Mouse (Mus musculus): ENCODE measurements around the gene Gm10192. TPM values are rescaled to one million over a fixed set of nuclear protein-coding genes. Genes with fewer than 3 reads are reported as not detected.
"Not testable (repeated sequence)": the region's sequence is repeated elsewhere in the genome, so short reads cannot be mapped to it uniquely, and the experiment has no call there.

The Gm10192 gene
- total RNA-seq (2021) = not detected

DNA sequence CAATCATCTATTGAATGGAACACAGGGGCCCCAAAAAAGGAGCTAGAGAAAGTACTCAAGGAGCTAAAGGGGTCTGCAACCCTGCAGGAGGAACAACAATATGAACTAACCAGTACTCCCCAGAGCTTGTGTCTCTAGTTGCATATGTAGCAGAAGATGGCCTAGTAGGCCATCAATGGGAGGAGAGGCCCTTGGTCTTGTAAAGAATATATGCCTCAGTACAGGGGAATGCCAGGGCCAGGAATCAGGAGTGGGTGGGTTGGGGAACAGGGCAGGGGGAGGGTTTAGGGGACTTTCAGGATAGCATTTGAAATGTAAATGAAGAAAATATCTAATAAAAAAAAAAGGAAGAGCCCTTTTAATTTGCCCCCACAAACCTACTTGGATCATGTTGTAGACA lies at the start of gene Gm10192:
Gene Gm10192, minus strand, starts transcription at position 101 of the 400 bp plus-strand sequence.
- intact Hi-C loops (cut with DNase I) = not testable (repeated sequence)

DNA sequence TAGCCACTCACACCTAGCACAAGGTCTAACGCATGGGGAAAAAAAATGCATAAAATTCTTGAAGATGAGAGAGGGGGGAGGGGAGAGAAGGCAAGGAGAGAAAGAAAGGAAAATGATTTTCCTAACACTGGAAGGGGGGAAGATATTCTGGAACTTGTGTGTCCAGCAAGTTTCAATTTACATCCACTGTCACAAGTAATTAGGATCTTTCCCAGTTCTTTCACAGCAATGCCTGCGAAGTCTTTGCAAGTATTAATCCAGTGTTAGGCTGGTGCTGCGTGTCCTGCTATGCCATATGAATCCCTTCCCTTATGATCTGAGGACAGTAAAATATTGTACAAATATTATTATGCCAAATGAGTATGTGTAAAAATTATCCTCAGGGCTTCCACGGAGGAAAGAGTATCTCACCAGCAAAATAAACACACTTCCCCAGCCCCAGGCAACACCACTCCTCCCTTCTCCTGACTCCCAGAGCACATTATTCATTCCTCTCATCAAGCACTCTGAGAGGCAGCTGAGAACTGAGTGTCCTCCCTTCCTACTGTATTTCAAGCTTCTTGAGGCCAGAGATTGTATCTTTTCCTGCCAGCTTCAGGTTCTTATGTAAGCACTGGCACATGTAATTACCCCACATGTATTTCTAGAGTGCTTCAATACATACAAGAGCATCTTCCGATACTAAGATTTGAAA lies 47.6 kb upstream of the Gm10192 start:
- intact Hi-C loops (cut with DNase I) = no loop called here
- DNase-seq = no peak

More for the DNA sequence above, at the start of gene Gm10192:
- not testable (repeated sequence) for DNase-seq

DNA sequence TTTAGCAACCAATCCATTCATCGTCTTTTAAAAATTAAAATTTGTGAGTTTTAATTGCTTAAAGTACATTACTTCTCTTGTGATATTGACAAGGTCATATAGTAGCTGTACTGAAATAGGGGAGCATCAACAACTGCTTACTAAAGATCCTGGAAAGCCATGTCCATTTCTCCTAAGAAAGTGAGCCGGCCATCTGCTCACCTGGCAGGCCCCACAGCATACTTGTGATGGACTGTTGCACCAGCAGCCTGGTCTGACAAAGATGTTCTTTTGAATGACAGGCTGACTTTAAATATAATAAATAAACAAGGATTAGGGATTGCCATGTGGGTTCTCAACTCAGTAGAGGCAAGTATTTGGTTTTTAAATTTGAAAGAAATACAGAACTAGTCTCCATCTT lies 36.7 kb upstream of the Gm10192 start:
- intact Hi-C loops (cut with DNase I) = no loop called here
- DNase-seq = no peak

DNA sequence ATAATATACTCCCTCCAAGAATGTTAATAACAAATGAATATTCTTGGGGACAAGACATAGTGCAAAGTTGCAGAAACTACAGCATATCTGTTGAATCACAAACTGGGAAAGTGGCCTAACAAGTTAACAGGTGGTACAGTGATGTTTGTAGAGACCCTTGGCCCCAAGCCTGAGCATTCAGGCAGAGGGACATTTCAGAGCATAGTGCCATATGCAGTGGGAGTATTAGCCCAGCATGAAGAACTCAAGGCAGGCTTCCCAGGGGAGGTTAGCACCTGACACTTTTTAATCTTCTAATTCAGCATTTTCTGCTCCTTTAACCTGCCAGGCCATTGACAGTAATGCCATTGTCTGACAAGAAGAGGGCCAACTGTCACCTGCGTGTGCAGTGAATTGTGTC lies 34.9 kb upstream of the Gm10192 start:
- intact Hi-C loops (cut with DNase I) = no loop called here

DNA sequence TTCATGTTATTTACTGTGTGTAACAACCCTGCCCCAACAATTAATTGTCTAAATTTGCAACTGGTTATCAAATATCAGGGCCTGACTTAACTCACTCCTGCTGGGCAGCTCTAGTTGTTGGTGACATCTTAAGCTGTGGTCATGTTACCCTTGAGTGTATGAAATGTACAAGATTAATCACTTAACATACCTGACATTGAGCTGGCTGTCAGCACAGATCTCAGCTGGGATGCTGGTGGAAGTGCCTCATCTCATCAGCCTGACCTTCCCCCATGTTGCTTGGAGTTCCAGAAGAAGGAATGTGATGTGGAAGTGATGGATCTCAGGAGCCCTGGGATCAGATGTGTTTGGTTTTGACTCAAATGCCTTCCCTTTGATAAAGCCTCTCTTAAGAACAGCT lies 29.5 kb upstream of the Gm10192 start:
- intact Hi-C loops (cut with DNase I) = no loop called here
- no peak for DNase-seq

More for the DNA sequence above, 34.9 kb upstream of the Gm10192 start:
- DNase-seq = peak; percentile 78

DNA sequence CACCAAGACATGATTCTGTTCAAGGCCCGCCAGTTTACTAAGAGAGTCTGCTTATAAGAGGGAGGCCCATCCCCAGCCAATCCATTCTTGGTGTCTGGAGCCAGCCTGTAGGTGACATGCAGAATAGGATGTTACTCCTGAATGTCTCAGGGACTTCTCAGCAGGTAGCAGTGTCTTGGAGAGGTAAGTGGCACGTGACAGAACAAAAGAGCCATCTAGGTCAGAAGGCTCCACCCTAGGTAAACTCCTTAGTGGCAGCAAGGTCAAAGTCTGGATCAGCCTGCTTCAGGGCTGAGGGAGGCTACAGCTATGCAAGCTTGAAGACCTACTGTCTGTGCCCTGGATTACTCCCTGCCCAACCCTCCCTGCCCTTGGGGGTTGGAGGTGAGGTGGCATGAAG lies 20.0 kb upstream of the Gm10192 start:
- intact Hi-C loops (cut with DNase I); DNase-seq: not testable (repeated sequence)

DNA sequence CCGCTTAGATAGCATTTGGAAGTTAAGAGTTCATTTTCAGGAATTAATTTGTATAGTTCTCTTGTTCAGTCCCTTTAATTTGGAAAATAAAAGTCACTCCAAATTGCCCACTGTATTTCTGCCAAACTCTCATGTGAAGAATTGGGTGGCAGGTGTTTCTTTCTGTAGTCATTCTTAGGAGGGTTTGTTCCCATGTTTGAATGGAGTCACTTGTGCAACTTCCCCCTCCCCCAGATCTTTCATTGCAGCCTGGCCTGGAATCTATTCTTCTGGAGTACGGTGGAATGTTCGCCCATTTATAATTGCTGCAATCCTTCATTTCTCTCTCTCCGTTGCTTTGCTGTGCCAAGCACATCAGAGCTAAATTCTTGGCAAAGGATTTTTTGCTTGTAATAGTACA lies 10.2 kb upstream of the Gm10192 start:
- peak; percentile 3 for DNase-seq
- intact Hi-C loops (cut with DNase I) = no loop called here

DNA sequence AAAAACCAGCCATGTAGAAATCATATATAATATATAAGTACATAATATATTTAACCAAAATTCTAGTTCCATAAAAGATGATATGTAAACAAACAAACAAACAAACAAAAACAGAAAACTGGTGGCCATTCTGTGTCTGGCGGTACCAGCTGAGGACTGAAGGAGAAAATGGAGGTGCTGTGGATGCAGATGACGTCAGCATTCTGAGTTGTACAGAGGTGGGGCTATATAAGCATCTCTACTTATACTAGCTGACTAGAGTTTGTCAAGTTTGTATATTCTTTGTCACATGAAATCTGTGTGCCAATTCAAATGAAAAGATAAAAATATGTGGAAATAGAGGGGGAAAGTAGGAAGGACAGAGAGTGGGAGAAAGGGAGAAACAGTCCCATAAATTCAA lies 9.6 kb upstream of the Gm10192 start:
- intact Hi-C loops (cut with DNase I) = no loop called here
- DNase-seq = no peak

DNA sequence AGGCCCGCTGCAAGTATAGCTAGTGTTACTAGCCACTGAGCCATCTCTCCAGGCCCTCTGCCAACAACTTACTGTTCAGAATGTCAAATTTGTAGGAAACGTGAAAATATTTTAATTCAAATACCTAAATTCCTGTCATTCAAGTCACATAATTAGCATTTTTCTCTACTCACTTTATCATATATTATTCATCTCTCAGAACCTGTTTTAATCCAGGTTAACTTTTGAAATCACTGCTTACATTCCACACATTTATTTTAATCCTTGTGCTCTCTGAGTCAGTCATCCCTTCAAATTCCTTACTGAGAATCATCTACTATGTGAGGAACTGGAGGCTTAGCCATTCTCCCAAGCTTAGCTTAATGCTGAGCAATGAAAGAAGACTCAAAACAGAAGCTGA lies 2.6 kb downstream of the Gm10192 start:
- intact Hi-C loops (cut with DNase I) = no loop called here
- DNase-seq = no peak

DNA sequence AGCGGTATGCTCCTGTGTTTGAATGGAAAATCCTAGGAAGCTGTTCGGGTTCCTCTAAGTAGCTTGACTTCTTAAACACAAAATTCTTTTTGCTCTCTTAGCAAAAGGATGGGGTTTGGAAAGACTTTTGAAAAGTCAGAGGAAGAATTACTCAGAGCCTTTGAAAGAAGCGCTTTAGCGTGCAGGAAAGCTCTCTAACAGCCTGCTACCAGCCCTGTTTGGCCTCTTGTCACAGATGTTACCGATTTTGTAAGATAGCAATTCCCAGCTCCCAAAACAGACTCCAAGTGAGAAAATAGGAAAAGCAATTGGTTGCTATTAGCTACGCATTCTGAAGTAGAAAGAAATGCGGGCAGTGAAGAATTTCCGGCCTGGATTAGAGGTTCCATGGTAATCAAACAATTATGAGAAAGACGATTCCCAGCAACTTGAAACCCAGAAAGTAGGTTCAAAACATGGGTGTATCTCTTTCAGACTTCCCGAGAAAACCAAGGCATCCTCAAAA lies 26.1 kb downstream of the Gm10192 start:
- intact Hi-C loops (cut with DNase I) = no loop called here

DNA sequence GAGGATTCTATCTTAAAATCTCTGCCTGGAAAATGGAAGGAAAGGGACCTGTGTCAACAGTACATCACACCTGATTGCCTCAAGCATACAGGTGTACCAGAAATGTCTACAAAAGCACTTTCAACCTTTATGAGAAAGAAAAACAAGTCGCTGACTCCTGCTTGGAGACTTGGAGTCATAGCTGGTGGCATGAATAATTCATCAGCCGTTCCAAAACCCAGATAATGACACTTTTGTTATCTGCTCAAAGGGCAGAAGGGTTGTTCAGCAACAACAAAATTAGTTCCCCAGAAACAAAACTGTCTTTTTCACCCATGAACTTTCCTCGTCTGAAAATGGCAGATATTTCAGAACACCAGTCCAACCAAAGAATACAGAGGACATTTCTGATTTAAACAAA lies 26.9 kb downstream of the Gm10192 start:
- intact Hi-C loops (cut with DNase I) = no loop called here
- DNase-seq = no peak

More for the DNA sequence above, 26.1 kb downstream of the Gm10192 start:
- DNase-seq = no peak

DNA sequence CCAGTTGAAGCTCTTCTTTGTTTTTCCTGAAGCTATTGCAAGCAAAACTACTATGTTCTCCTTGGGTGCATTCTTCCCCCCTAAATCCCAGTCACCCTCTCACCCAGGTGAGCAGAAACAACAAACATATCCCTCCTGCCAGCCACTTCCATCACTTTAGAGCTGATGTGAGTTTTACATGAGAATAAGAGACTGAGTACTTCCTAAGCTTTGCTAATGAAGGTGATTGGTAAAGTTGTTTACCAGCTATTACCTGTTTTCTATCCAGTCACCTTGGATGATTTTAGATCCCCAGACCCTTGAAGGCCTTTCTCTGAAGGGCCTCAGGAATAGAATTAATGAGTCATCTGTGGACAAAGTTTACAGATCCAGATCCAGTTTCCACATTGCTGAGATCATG lies 29.4 kb downstream of the Gm10192 start:
- DNase-seq = no peak
- intact Hi-C loops (cut with DNase I) = no loop called here

DNA sequence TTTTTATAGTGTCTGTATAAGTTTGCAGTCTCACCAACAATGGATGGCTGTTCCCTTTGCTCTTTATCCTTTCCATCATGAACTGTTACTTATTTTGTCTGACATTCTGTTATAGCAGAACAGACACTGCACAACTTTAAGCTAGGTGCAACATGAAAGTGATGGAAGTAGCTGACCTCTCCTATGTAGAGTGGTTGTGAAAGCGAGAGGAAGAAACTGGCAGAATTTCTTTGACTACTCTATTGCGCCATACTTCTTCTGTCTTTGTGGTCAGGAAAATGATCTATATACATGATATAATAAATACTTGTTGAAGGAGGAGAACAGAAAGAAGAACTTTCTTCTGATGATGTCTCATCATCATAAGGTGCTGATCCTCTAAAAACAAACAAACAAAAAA lies 40.5 kb downstream of the Gm10192 start:
- DNase-seq = no peak
- intact Hi-C loops (cut with DNase I) = no loop called here

Data from left cerebral cortex, postnatal 4 days (tissue).